Mouse (Mus musculus): ENCODE measurements around the gene BC029722.
"Not testable (repeated sequence)": the region's sequence is repeated elsewhere in the genome, so short reads cannot be mapped to it uniquely, and the experiment has no call there.

- TF ChIP-seq CTCF (IDR thresholded peaks at IDR 0.05; ENCODE audit: extremely low read depth, insufficient read depth, insufficient read length, insufficient replicate concordance); POLR2A (IDR thresholded peaks at IDR 0.05; ENCODE audit: low read depth, low read length): not testable (repeated sequence)
Observed at GRCm38 (mm10) chr2:155832087-155832486, 12.9 kb upstream of the BC029722 start.
